Mouse (Mus musculus) CH12F3 (cell line): Measurements from ENCODE around the gene Fshb.

ENCODE experiments used
- in situ Hi-C: fragments of 300-500 bp; cut with MboI; formaldehyde crosslinking; loops from 2 replicates; pipeline ENCODE4 v1.14.3; 2020; ENCODE audit warnings: low sequenced_read_pairs

The Fshb gene

DNA sequence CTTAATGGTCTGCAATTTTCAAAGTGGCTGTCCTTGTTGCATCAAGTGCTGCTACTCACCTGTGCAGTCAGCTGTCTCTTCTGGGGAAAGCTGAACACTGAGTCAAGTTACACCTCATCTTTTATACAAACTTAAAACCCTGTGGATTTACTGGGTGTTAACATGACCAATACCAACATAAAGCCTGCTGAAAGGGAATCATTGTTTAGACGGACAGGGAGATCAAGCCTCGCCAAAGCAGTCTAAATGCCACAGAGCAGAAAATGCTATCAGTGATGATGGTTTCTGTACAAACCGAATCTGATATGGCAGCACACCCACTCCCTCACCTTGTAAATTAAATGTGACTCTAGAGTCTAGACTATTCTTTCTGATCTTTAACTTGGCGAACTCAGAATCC, at the start of gene Fshb:
Fshb (minus strand) TSS at position 101 of the 400 bp plus-strand sequence.
- in situ Hi-C loops = no loop called here

- in situ Hi-C loops = no loop called here
Observed at GRCm38 (mm10) chr2:107084256-107084655, 24.8 kb upstream of the Fshb start.

DNA sequence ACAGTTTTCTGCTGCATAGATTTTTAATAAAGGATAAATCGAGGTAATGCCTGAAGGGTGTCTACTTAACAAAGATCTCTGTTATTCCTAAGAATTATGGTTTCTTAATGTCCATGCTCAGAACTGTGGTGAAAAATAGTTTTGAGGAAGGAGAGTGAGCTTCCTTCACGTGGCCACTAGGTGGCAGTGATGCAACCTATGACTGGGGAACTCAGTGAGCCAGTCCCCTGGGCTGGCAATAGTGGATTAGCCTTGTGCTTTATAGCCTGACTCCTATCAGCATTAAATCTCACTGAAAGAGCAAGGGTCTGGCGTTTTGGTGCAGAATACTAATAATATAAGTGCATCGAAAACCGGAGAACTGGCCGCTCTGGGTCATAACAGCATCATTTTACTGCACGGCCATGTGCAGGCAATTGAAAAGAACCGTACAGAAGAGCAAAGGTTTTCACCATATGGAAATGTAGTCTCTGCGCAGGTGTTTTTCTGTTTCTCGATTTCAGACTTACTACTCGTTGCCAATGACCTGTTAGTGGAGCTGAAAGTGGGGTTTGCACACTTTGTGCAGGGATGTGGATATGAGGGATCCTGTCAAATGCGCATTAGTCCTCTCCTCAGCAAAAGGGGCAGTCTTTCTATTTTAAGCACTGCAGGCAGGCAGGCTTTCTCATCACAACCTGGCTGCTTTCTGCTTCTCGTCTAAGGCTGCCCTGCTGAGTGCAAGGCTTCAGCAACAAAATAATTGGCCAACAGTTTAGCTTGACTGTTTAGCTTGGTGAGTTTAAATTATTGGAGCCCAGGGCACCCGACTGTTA, 23.8 kb upstream of the Fshb start:
- in situ Hi-C loops = no loop called here

GRCm38 (mm10) chr2:107063260-107063659, 3.8 kb upstream of the Fshb start:
- in situ Hi-C loops = no loop called here

DNA sequence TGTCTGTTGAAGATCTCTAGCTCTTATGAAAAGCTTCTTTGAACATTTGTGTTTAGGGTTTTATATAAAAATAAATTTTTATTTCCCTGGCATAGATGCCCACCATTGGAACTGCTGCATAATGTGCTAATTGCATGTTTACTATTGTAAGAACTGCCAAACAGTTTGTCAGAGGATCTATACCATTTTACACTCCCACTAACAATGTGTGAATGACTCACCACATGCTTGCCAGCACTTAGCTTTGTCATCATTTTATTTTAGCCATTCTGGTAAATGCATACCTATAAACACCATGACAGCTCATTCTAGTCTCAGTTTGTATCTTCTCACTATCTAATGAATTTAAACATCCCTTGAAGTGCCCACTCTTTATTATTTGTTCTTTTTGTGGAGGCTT, 13.5 kb downstream of the Fshb start:
- in situ Hi-C loops = no loop called here

DNA sequence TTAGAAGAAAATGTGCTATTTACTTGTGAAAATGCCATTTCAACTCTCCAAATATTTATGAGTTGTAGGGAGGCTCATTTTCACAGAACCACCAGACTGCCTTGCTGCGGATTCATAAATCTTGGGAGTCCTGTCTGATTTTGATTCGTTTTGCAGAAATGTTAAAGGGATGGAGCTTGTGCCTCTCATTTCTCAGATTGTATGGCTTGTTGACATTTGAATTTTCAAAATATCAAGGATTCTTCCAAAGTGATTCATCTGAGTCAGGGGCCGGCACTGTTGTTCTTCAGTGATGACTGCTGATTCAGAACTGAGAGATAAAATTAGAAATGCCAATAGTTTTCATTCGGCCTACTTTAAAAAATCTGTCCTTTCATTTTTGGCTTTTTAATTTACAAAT, 18.6 kb downstream of the Fshb start:
- in situ Hi-C loops = no loop called here

GRCm38 (mm10) chr2:107035980-107036379, 23.5 kb downstream of the Fshb start:
- in situ Hi-C loops = no loop called here

GRCm38 (mm10) chr2:107024694-107025093, 34.8 kb downstream of the Fshb start:
- in situ Hi-C loops = no loop called here

- in situ Hi-C loops = no loop called here
Observed at GRCm38 (mm10) chr2:107022713-107023112, 36.7 kb downstream of the Fshb start.

- in situ Hi-C loops = no loop called here
Observed at GRCm38 (mm10) chr2:107019331-107019730, 40.1 kb downstream of the Fshb start.

GRCm38 (mm10) chr2:107013161-107013560, 46.3 kb downstream of the Fshb start:
- in situ Hi-C loops = no loop called here

GRCm38 (mm10) chr2:107012318-107012717, 47.1 kb downstream of the Fshb start:
- in situ Hi-C loops = no loop called here

DNA sequence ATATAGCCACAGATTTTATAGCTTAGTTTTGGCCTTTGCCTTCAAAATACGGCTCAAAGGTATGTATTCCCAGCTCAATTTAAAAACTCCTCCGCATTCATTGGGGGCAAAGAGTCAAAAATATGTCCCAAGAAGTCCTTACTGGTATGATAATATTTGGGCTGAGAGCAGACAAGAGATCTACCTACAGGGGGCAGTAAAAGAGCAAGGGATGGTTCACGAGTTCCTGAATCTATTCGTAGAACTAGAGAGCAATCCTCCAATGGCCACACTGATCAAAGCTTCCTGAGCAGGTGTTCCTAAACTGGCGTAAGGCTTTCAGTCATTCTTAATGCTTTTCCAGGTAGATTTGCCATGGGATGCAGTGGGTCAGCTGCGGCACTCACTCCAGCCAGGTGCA, 49.3 kb downstream of the Fshb start:
- in situ Hi-C loops = no loop called here

DNA sequence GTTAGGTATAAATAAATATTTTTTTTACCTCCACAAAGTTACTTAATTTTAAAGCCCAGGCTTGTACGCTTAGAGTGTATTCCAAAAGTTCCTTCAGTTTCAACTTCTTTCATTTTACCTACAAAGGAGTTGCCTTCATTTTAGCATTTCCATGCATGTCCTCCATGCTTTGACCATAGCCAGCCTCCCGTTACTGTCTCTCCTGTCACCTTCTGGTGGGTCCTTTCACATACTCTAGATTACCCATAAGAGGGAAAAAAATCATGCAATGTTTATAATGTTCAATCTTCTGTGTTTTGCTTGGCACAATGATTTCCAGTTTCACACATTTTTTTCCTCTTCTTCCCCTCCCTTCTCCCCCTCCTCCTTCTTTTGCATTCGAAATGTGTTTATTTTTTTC, 53.1 kb downstream of the Fshb start:
- in situ Hi-C loops = no loop called here
